Mouse (Mus musculus) adipocyte (in vitro differentiated cells): ENCODE data around the gene Mat2a.

Source experiments
- DNase-seq: peaks from one replicate; pipeline ENCODE4 v3.0.0-alpha.2; 2016; ENCODE audit warnings: low spot score

Gene Mat2a

GRCm38 (mm10) chr6:72383142-72383820 is 56.1 kb downstream of the Mat2a start:
- no peak for DNase-seq
